Mouse (Mus musculus) heart, postnatal 14 days (tissue): ENCODE measurements around the gene Mindy3. TPM values are rescaled to one million over a fixed set of nuclear protein-coding genes. Genes with fewer than 3 reads are reported as not detected.
A peak's percentile ranks its signal among the peaks of the same experiment; 100 is the strongest.
"Not testable (repeated sequence)": the region's sequence is repeated elsewhere in the genome, so short reads cannot be mapped to it uniquely, and the experiment has no call there.

ENCODE experiments used
- DNase-seq, 2 experiments: peaks; one replicate each; pipeline ENCODE4 v3.0.0; 2021 to 2022
- intact Hi-C: fragments of 180-260 bp; cut with DNase I; formaldehyde crosslinking; loops from one replicate; pipeline ENCODE4 v1.15.1; 2025
- long read RNA-seq, 2 experiments: library from polyadenylated mRNA; stranded (forward); transcript quantifications; one replicate each; pipeline ENCODE4 v2.0.0; 2021
- total RNA-seq, 2 experiments: library from RNA; stranded (reverse); gene quantifications; 2 replicates each; pipeline ENCODE4 v1.2.3; 2021

Gene Mindy3
- 10 to 100 TPM; 21.5 to 25.9 TPM for total RNA-seq
- long read RNA-seq, experiment 1, transcript Mindy3-201 (15 exons, 2,344 nt) = major isoform, 6 of 34 reads
- long read RNA-seq, experiment 1, partial matches to known transcripts = 0 of 34 reads
- long read RNA-seq, experiment 1, other reads (novel, unspliced or antisense) = 17 of 34 reads
- long read RNA-seq, experiment 2, partial matches to known transcripts = 0 of 14 reads
- long read RNA-seq, experiment 2, other reads (novel, unspliced or antisense) = 8 of 14 reads

- intact Hi-C loops = no loop called here
- peak; percentile 91 to 95 for DNase-seq
These were observed at the start of gene Mindy3 for GRCm38 (mm10) chr2:12419262-12419655. TSS of gene Mindy3 (minus strand) at chr2:12419470.

- DNase-seq = no peak
- intact Hi-C loops = loop anchor here (5.0 to 10.0 kb wide), 2 partner anchors 783 to 805 kb away; no protein-coding TSS in a partner anchor
These were observed 40.5 kb upstream of the Mindy3 start for GRCm38 (mm10) chr2:12459732-12460131.

GRCm38 (mm10) chr2:12450108-12450507, 30.8 kb upstream of the Mindy3 start:
- intact Hi-C loops = no loop called here

GRCm38 (mm10) chr2:12440120-12440519, 20.9 kb upstream of the Mindy3 start:
- intact Hi-C loops = no loop called here
- DNase-seq = no peak

More at GRCm38 (mm10) chr2:12450108-12450507, 30.8 kb upstream of the Mindy3 start:
- DNase-seq = no peak

GRCm38 (mm10) chr2:12439543-12439942, 20.3 kb upstream of the Mindy3 start:
- DNase-seq = no peak
- intact Hi-C loops = no loop called here

- DNase-seq = no peak
- intact Hi-C loops = no loop called here
These were observed 18.9 kb upstream of the Mindy3 start for GRCm38 (mm10) chr2:12438181-12438580.

GRCm38 (mm10) chr2:12432055-12432454, 12.8 kb upstream of the Mindy3 start:
- peak; percentile 13 to 43 for DNase-seq

GRCm38 (mm10) chr2:12424374-12424773, 5.1 kb upstream of the Mindy3 start:
- DNase-seq = no peak
- intact Hi-C loops = no loop called here

More at GRCm38 (mm10) chr2:12432055-12432454, 12.8 kb upstream of the Mindy3 start:
- intact Hi-C loops = no loop called here

GRCm38 (mm10) chr2:12423426-12423825, 4.2 kb upstream of the Mindy3 start:
- DNase-seq, intact Hi-C loops: not testable (repeated sequence)

- intact Hi-C loops = no loop called here
- peak in 1 of 2 experiments; percentile 35 for DNase-seq
These were observed 572 bp downstream of the Mindy3 start for GRCm38 (mm10) chr2:12418534-12419261.

GRCm38 (mm10) chr2:12418121-12418520, 1.1 kb downstream of the Mindy3 start:
- intact Hi-C loops = no loop called here
- no peak for DNase-seq

GRCm38 (mm10) chr2:12412309-12412708, 7.0 kb downstream of the Mindy3 start:
- intact Hi-C loops = no loop called here
- DNase-seq = no peak

GRCm38 (mm10) chr2:12411129-12411528, 8.1 kb downstream of the Mindy3 start:
- DNase-seq = no peak
- intact Hi-C loops = no loop called here

- no peak for DNase-seq
- intact Hi-C loops = no loop called here
These were observed 12.5 kb downstream of the Mindy3 start for GRCm38 (mm10) chr2:12406737-12407136.

- intact Hi-C loops = no loop called here
- DNase-seq = no peak
These were observed 16.8 kb downstream of the Mindy3 start for GRCm38 (mm10) chr2:12402469-12402868.

- intact Hi-C loops = no loop called here
- DNase-seq = no peak
These were observed 18.1 kb downstream of the Mindy3 start for GRCm38 (mm10) chr2:12401137-12401536.

GRCm38 (mm10) chr2:12389028-12389427, 30.2 kb downstream of the Mindy3 start:
- DNase-seq = peak; percentile 24 to 67
- intact Hi-C loops = loop anchor here (5.0 to 10.0 kb wide), 2 partner anchors 87 to 214 kb away; partner anchors contain the start of gene Itga8

- DNase-seq = no peak
- intact Hi-C loops = loop anchor here (1.0 to 10.0 kb wide), 3 partner anchors 86 to 387 kb away; partner anchors contain the start of gene Itga8
These were observed 30.7 kb downstream of the Mindy3 start for GRCm38 (mm10) chr2:12388569-12388968.

- no peak for DNase-seq
- intact Hi-C loops = loop anchor here (10.0 kb wide), 1 partner anchor 210 kb away; no protein-coding TSS in a partner anchor
These were observed 34.9 kb downstream of the Mindy3 start for GRCm38 (mm10) chr2:12384389-12384788.

- intact Hi-C loops = loop anchor here (10.0 kb wide), 1 partner anchor 208 kb away; no protein-coding TSS in a partner anchor
- DNase-seq = no peak
These were observed 36.6 kb downstream of the Mindy3 start for GRCm38 (mm10) chr2:12382650-12383049.

GRCm38 (mm10) chr2:12380233-12380632, 39.0 kb downstream of the Mindy3 start:
- intact Hi-C loops = loop anchor here (10.0 kb wide), 1 partner anchor 205 kb away; no protein-coding TSS in a partner anchor

More at GRCm38 (mm10) chr2:12380233-12380632, 39.0 kb downstream of the Mindy3 start:
- no peak for DNase-seq
